ENCODE assay signal across 25 mouse cellular contexts in genomic region chr6:28990210-28990609, GRCm38 (mm10).
DNase-seq lines count a peak whose midpoint lies in the region; ATAC-seq and TF ChIP-seq lines count a peak whose summit lies in the region.
"Had no signal": no experiment of that assay in that cellular context is flagged by ENCODE, and none has a peak within 500 bp of the region (broad histone marks: within the 10 kb centered on the region; RNA-seq: fewer than 3 reads in every experiment).

No protein-coding gene starts in this region.

- no peak overlapping the region for H3K4me3 ChIP-seq in lung, postnatal 0 days (ENCODE audit: low read depth, low read length)
- no peak overlapping the region for H3K4me3 ChIP-seq in forebrain, embryonic 13.5 days
- H3K4me3 ChIP-seq: embryonic facial prominence, embryonic 12.5 days; forebrain, embryonic 10.5 days; liver, embryonic 13.5 days; midbrain, embryonic 10.5 days; myocyte; stomach, embryonic 15.5 days had no signal

- no peak overlapping the region for H3K27ac ChIP-seq in lung, postnatal 0 days (ENCODE audit: low read length)
- no peak overlapping the region for H3K27ac ChIP-seq in forebrain, embryonic 13.5 days
- H3K27ac ChIP-seq: embryonic facial prominence, embryonic 12.5 days; forebrain, embryonic 10.5 days; liver, embryonic 13.5 days; midbrain, embryonic 10.5 days; stomach, embryonic 15.5 days had no signal

- no peak for DNase-seq in frontal cortex, postnatal 36 days (ENCODE audit: low spot score in 2 of 2)
- peak; percentile 15 for DNase-seq in lung, postnatal 0 days (ENCODE audit: low spot score)
- DNase-seq in lung, postnatal 4 days = no peak
- peak; percentile 50 for DNase-seq in brain, adult 2 months (ENCODE audit: low read depth, low spot score)
- DNase-seq in spleen, postnatal 36 days (ENCODE audit: low spot score in 2 of 2) = no peak
- DNase-seq: adrenal gland, postnatal 14 days; cerebellum, adult 11-12 months; embryo, embryonic 11 days; gastrocnemius, postnatal 10 days; kidney, adult 8-10 months; kidney, postnatal 10 days; liver, embryonic 13.5 days; lung, adult 2 months; retina, postnatal 1 day; right cerebral cortex, postnatal 14 days had no signal

- no peaks in the 10 kb centered on the region for H3K4me1 ChIP-seq in lung, postnatal 0 days (ENCODE audit: insufficient read depth, low read depth, low read length)
- no peaks in the 10 kb centered on the region for H3K4me1 ChIP-seq in forebrain, embryonic 13.5 days
- H3K4me1 ChIP-seq: embryonic facial prominence, embryonic 12.5 days; liver, embryonic 13.5 days; stomach, embryonic 15.5 days had no signal

- H3K9ac ChIP-seq in lung, postnatal 0 days (replicated peaks; ENCODE audit: low read depth) = no peak overlapping the region
- H3K9ac ChIP-seq in forebrain, embryonic 13.5 days = no peak overlapping the region
- H3K9ac ChIP-seq: embryonic facial prominence, embryonic 12.5 days; liver, embryonic 13.5 days; stomach, embryonic 15.5 days had no signal

- no peaks in the 10 kb centered on the region for H3K27me3 ChIP-seq in lung, postnatal 0 days (replicated peaks; ENCODE audit: insufficient read depth, low read length)
- H3K27me3 ChIP-seq in forebrain, embryonic 13.5 days = no peaks in the 10 kb centered on the region
- H3K27me3 ChIP-seq: embryonic facial prominence, embryonic 12.5 days; stomach, embryonic 15.5 days had no signal

- ATAC-seq in frontal cortex, adult (ENCODE audit: low TSS enrichment) = 0 out of 2 replicates have a peak, but pooled peaks have one; percentile 20
- ATAC-seq in lung, postnatal 0 days = no peak
- no peak for ATAC-seq in forebrain, embryonic 13.5 days
- ATAC-seq: hindbrain, embryonic 16.5 days; intestine, embryonic 16.5 days had no signal

- H3K9me3 ChIP-seq in lung, postnatal 0 days (ENCODE audit: low read length) = no peaks in the 10 kb centered on the region
- H3K9me3 ChIP-seq in forebrain, embryonic 13.5 days (replicated peaks) = no peaks in the 10 kb centered on the region
- H3K9me3 ChIP-seq: embryonic facial prominence, embryonic 12.5 days; forebrain, embryonic 10.5 days; G1E; liver, embryonic 13.5 days; midbrain, embryonic 10.5 days; stomach, embryonic 15.5 days had no signal

- TF ChIP-seq CTCF in lung, postnatal 0 days (IDR thresholded peaks at IDR 0.05) = no peak

- no peaks in the 10 kb centered on the region for H3K36me3 ChIP-seq in lung, postnatal 0 days (ENCODE audit: insufficient read depth, low read length)
- no peaks in the 10 kb centered on the region for H3K36me3 ChIP-seq in forebrain, embryonic 13.5 days (ENCODE audit: poor library complexity, severe bottlenecking)
- H3K36me3 ChIP-seq: embryonic facial prominence, embryonic 12.5 days; forebrain, embryonic 10.5 days; G1E; liver, embryonic 13.5 days; midbrain, embryonic 10.5 days; stomach, embryonic 15.5 days had no signal

- H3K4me2 ChIP-seq in lung, postnatal 0 days (replicated peaks; ENCODE audit: low read depth, low read length) = 0 out of 2 replicates have a peak overlapping the region, but pooled peaks have one; percentile 8
- no peak overlapping the region for H3K4me2 ChIP-seq in forebrain, embryonic 13.5 days
- H3K4me2 ChIP-seq: embryonic facial prominence, embryonic 12.5 days; liver, embryonic 13.5 days; stomach, embryonic 15.5 days had no signal

- no peak for TF ChIP-seq EP300 in lung, postnatal 0 days (IDR thresholded peaks at IDR 0.05)

- 56% methylated on average over 5 of the region's 5 CpGs for WGBS in lung, postnatal 0 days
- WGBS in forebrain, embryonic 13.5 days = 70% methylated on average over 5 of the region's 5 CpGs

Comparison
In these comparisons a context has a peak if more than half of its experiments do, and no peak if none do; other contexts are left out.
1. DNase-seq: peak in lung, postnatal 0 days (single experiment) and brain, adult 2 months (single experiment); none in frontal cortex, postnatal 36 days (0 of 2), lung, postnatal 4 days (0 of 2) and spleen, postnatal 36 days (0 of 2).